Mouse (Mus musculus) heart, embryonic 12.5 days (tissue): ENCODE measurements at regions not wholly inside any gene's neighbourhood (a gene's known extent, or its start where the extent isn't known, plus 50 kb on each side); places are given as distances from the start of the nearest gene placed in this dataset.

Experiments used
- ATAC-seq: fragments of 200-750 bp; cut with Nextera tagmentation; 2 replicates; pipeline ENCODE4 v1.8.0; 2017; ENCODE audit warnings: moderate TSS enrichment, moderate library complexity; ENCODE audit not compliant: insufficient number of reproducible peaks, low FRiP score
- H3K27ac ChIP-seq: fragments of 300-500 bp; sonication (generic); 2 replicates; pipeline ENCODE4 v1.5.1; 2016; ENCODE audit warnings: mild to moderate bottlenecking, moderate library complexity; ENCODE audit not compliant: poor library complexity, severe bottlenecking
- H3K27me3 ChIP-seq: fragments of 300-500 bp; sonication (generic); replicated peaks from 2 replicates; pipeline ENCODE4 v1.6.1; 2016; ENCODE audit warnings: mild to moderate bottlenecking, moderate library complexity
- H3K36me3 ChIP-seq: fragments of 300-500 bp; sonication (generic); 2 replicates; pipeline ENCODE4 v1.6.1; 2016; ENCODE audit warnings: mild to moderate bottlenecking, moderate library complexity
- H3K4me1 ChIP-seq: fragments of 300-500 bp; sonication (generic); replicated peaks from 2 replicates; pipeline ENCODE4 v1.6.1; 2016; ENCODE audit warnings: mild to moderate bottlenecking
- H3K4me2 ChIP-seq: fragments of 300-500 bp; sonication (generic); 2 replicates; pipeline ENCODE4 v1.6.1; 2016; ENCODE audit warnings: mild to moderate bottlenecking, moderate library complexity
- H3K4me3 ChIP-seq: fragments of 300-500 bp; sonication (generic); 2 replicates; pipeline ENCODE4 v1.5.1; 2016; ENCODE audit warnings: mild to moderate bottlenecking
- H3K9ac ChIP-seq: fragments of 300-500 bp; sonication (generic); 2 replicates; pipeline ENCODE4 v1.6.1; 2016; ENCODE audit warnings: mild to moderate bottlenecking, moderate library complexity
- H3K9me3 ChIP-seq: fragments of 300-500 bp; sonication (generic); replicated peaks from 2 replicates; pipeline ENCODE4 v1.6.1; 2016; ENCODE audit warnings: mild to moderate bottlenecking, moderate library complexity
- WGBS: fragments of 180-500 bp; shearing (Covaris S2); methylation state at CpG from one replicate; pipeline ENCODE4 v1.1.7; 2016; 5-methylcytosine and 5-hydroxymethylcytosine counted together

GRCm38 (mm10) chr10:16714526-16714925 lies 1008.5 kb upstream of the Cited2 start:
- H3K27ac ChIP-seq: no peak overlapping the region
- WGBS: 82% methylated on average over 2 of the region's 2 CpGs
- no peak overlapping the region for H3K9ac ChIP-seq
- ATAC-seq: no peak
- H3K4me2 ChIP-seq: no peak overlapping the region
- no peaks in the 10 kb centered on the region for H3K27me3 ChIP-seq
- no peak overlapping the region for H3K4me3 ChIP-seq
- no peaks in the 10 kb centered on the region for H3K36me3 ChIP-seq
- H3K9me3 ChIP-seq: no peaks in the 10 kb centered on the region
- no peaks in the 10 kb centered on the region for H3K4me1 ChIP-seq

GRCm38 (mm10) chr10:16742246-16742645 lies 980.8 kb upstream of the Cited2 start:
- Histone ChIP-seq H3K9ac (no peak overlapping the region), H3K4me1 (no peaks in the 10 kb centered on the region), H3K27ac (no peak overlapping the region), H3K9me3 (no peaks in the 10 kb centered on the region), H3K27me3 (no peaks in the 10 kb centered on the region), H3K4me3 (no peak overlapping the region), H3K36me3 (no peaks in the 10 kb centered on the region), H3K4me2 (no peak overlapping the region)
- ATAC-seq: no peak

- Histone ChIP-seq H3K4me1 (no peaks in the 10 kb centered on the region), H3K36me3 (no peaks in the 10 kb centered on the region)
- ATAC-seq: no peak
Measured at GRCm38 (mm10) chr10:16751546-16751945, 971.5 kb upstream of the Cited2 start.

GRCm38 (mm10) chr10:16789641-16790243 lies 933.3 kb upstream of the Cited2 start:
- H3K9ac ChIP-seq: no peak overlapping the region
- H3K4me1 ChIP-seq: no peaks in the 10 kb centered on the region
- no peak overlapping the region for H3K27ac ChIP-seq
- 68% methylated on average over 4 of the region's 4 CpGs for WGBS
- no peaks in the 10 kb centered on the region for H3K27me3 ChIP-seq
- H3K4me2 ChIP-seq: no peak overlapping the region
- no peaks in the 10 kb centered on the region for H3K9me3 ChIP-seq
- no peaks in the 10 kb centered on the region for H3K36me3 ChIP-seq
- no peak overlapping the region for H3K4me3 ChIP-seq
- ATAC-seq: no peak

More at GRCm38 (mm10) chr10:16751546-16751945, 971.5 kb upstream of the Cited2 start:
- Histone ChIP-seq H3K9ac (no peak overlapping the region), H3K27ac (no peak overlapping the region), H3K4me2 (no peak overlapping the region), H3K27me3 (no peaks in the 10 kb centered on the region), H3K4me3 (no peak overlapping the region), H3K9me3 (no peaks in the 10 kb centered on the region)

GRCm38 (mm10) chr10:16803978-16804377 lies 919.0 kb upstream of the Cited2 start:
- Histone ChIP-seq H3K36me3 (no peaks in the 10 kb centered on the region), H3K27ac (no peak overlapping the region), H3K9me3 (no peaks in the 10 kb centered on the region), H3K27me3 (no peaks in the 10 kb centered on the region), H3K4me1 (no peaks in the 10 kb centered on the region), H3K9ac (no peak overlapping the region), H3K4me2 (no peak overlapping the region), H3K4me3 (no peak overlapping the region)
- 52% methylated on average over 2 of the region's 2 CpGs for WGBS
- ATAC-seq: no peak

GRCm38 (mm10) chr10:16810716-16811115 lies 912.3 kb upstream of the Cited2 start:
- Histone ChIP-seq H3K4me2 (no peak overlapping the region), H3K4me1 (no peaks in the 10 kb centered on the region), H3K27me3 (no peaks in the 10 kb centered on the region), H3K27ac (no peak overlapping the region), H3K36me3 (no peaks in the 10 kb centered on the region), H3K9ac (no peak overlapping the region), H3K9me3 (no peaks in the 10 kb centered on the region), H3K4me3 (no peak overlapping the region)
- no peak for ATAC-seq
- WGBS: 72% methylated on average over 2 of the region's 2 CpGs

GRCm38 (mm10) chr10:16814013-16814412 lies 909.0 kb upstream of the Cited2 start:
- no peaks in the 10 kb centered on the region for H3K27me3 ChIP-seq
- H3K4me1 ChIP-seq: no peaks in the 10 kb centered on the region
- 88% methylated on average over 2 of the region's 2 CpGs for WGBS
- no peak for ATAC-seq
- H3K4me3 ChIP-seq: no peak overlapping the region
- no peaks in the 10 kb centered on the region for H3K9me3 ChIP-seq
- no peak overlapping the region for H3K4me2 ChIP-seq
- no peak overlapping the region for H3K27ac ChIP-seq
- no peak overlapping the region for H3K9ac ChIP-seq
- no peaks in the 10 kb centered on the region for H3K36me3 ChIP-seq

GRCm38 (mm10) chr10:16861534-16861933 lies 861.5 kb upstream of the Cited2 start:
- Histone ChIP-seq H3K4me1 (no peaks in the 10 kb centered on the region), H3K9ac (no peak overlapping the region), H3K27me3 (no peaks in the 10 kb centered on the region), H3K36me3 (no peaks in the 10 kb centered on the region), H3K4me2 (no peak overlapping the region), H3K4me3 (no peak overlapping the region), H3K27ac (no peak overlapping the region), H3K9me3 (no peaks in the 10 kb centered on the region)
- no peak for ATAC-seq
- WGBS: 79% methylated on average over 1 of the region's 1 CpGs

GRCm38 (mm10) chr10:16866914-16867313 lies 856.1 kb upstream of the Cited2 start:
- H3K36me3 ChIP-seq: no peaks in the 10 kb centered on the region
- H3K4me1 ChIP-seq: no peaks in the 10 kb centered on the region

GRCm38 (mm10) chr10:16874131-16874530 lies 848.9 kb upstream of the Cited2 start:
- no peaks in the 10 kb centered on the region for H3K36me3 ChIP-seq
- H3K4me2 ChIP-seq: no peak overlapping the region
- 55% methylated on average over 3 of the region's 3 CpGs for WGBS
- no peak overlapping the region for H3K9ac ChIP-seq
- ATAC-seq: no peak
- no peak overlapping the region for H3K4me3 ChIP-seq
- no peak overlapping the region for H3K27ac ChIP-seq
- no peaks in the 10 kb centered on the region for H3K27me3 ChIP-seq
- H3K9me3 ChIP-seq: no peaks in the 10 kb centered on the region
- no peaks in the 10 kb centered on the region for H3K4me1 ChIP-seq

More at GRCm38 (mm10) chr10:16866914-16867313, 856.1 kb upstream of the Cited2 start:
- Histone ChIP-seq H3K27ac (no peak overlapping the region), H3K4me3 (no peak overlapping the region), H3K9ac (no peak overlapping the region), H3K27me3 (no peaks in the 10 kb centered on the region), H3K4me2 (no peak overlapping the region), H3K9me3 (no peaks in the 10 kb centered on the region)
- WGBS: 68% methylated on average over 2 of the region's 2 CpGs
- no peak for ATAC-seq

- Histone ChIP-seq H3K4me1 (no peaks in the 10 kb centered on the region), H3K4me2 (no peak overlapping the region), H3K9ac (no peak overlapping the region), H3K36me3 (no peaks in the 10 kb centered on the region), H3K27ac (no peak overlapping the region), H3K9me3 (no peaks in the 10 kb centered on the region), H3K27me3 (no peaks in the 10 kb centered on the region), H3K4me3 (no peak overlapping the region)
- no peak for ATAC-seq
Measured at GRCm38 (mm10) chr10:16878197-16878596, 844.8 kb upstream of the Cited2 start.

GRCm38 (mm10) chr10:16893316-16893715 lies 829.7 kb upstream of the Cited2 start:
- ATAC-seq: no peak

More at GRCm38 (mm10) chr10:16893316-16893715, 829.7 kb upstream of the Cited2 start:
- Histone ChIP-seq H3K4me3 (no peak overlapping the region), H3K9me3 (no peaks in the 10 kb centered on the region), H3K4me2 (no peak overlapping the region), H3K27me3 (no peaks in the 10 kb centered on the region), H3K27ac (no peak overlapping the region), H3K4me1 (no peaks in the 10 kb centered on the region), H3K36me3 (no peaks in the 10 kb centered on the region), H3K9ac (no peak overlapping the region)
